Mouse (Mus musculus) urinary bladder, postnatal 10 days (tissue): Measurements from ENCODE around the gene Crip2.

Experiments
- DNase-seq: peaks from one replicate; pipeline ENCODE4 v3.0.0; 2022; ENCODE audit warnings: low spot score

Crip2 gene

DNA sequence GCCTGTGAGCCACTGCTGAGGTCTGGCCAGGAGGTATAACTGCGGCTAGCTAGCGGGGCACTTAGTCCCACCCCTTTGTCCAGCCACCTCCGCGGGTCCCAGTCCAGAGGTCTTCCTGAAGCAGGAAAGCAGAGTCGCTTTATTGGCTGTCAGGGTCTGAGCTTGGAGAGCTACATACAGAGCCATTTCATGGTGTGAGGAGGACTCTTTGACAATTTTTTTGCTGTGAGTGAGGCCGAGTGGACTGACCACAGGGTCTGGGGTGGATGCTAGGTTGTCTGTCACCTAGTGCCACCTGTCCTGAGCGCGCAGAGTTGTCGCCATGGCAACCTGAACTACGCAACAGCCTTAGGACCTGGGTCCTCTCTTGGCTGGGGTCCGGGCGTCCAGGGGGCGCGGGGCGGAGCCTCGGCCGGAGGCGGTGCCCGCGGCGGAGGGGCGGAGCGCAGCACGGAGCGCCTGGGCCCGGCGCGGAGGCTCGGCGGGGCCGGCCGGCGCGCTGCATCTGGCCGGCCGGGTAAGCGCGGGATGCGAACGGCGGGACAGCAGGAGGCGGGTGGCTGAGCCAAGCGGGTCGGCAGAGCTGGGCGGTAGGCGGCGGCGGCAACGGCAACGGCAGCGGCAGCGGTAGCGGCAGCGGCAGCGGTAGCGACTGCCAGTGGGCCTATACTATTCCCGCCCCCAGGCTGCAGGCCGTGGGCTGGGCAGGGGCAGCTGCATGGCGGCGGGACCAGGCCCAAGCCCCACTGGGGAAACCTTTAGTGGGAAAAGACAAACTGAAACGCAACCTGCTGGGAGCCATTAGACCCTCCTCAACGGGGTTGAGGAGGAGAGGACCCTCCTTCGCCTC is 45.6 kb downstream of the Crip2 start, which contains the start of gene Tmem121:
Gene Tmem121 (plus strand): TSS at position 489 of the 850 bp plus-strand sequence.
- DNase-seq = no peak

DNA sequence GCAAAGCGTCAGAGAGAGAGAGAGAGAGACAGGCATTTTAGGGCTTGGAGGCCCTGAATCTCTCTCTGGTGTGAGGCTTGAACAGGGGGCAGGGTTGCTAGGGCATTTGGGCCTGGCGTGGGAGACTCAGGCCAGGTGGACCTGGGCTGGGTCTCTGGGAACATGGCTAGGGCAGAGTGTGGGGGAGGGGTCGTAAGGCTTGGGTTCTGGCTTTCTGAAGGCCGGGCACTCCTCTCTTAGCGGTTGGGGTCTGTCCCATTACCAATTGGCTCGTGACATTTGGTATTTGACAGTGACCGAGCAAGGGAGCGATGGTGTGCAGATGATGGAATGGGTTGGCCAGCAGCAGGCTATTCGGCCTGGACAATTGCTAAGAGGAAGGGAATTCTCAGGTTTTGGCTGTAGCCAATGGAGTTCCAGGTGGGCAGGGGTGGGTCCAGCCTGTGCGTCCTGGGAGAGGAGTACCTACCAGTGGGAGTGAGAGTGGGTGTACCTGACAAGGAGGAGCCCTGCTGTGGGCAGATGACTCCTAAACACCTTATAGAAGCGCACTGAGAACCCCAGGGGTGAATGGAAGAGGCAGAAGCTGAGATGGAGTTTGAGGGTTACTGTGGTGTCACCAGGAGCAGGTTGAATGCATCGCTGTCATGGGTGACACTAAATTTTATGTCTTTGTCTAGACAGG is 46.4 kb downstream of the Crip2 start:
- no peak for DNase-seq

- no peak for DNase-seq
Observed at GRCm38 (mm10) chr12:113187011-113187375, 47.0 kb downstream of the Crip2 start.

- DNase-seq = no peak
Observed at GRCm38 (mm10) chr12:113187584-113188295, 47.7 kb downstream of the Crip2 start.

DNA sequence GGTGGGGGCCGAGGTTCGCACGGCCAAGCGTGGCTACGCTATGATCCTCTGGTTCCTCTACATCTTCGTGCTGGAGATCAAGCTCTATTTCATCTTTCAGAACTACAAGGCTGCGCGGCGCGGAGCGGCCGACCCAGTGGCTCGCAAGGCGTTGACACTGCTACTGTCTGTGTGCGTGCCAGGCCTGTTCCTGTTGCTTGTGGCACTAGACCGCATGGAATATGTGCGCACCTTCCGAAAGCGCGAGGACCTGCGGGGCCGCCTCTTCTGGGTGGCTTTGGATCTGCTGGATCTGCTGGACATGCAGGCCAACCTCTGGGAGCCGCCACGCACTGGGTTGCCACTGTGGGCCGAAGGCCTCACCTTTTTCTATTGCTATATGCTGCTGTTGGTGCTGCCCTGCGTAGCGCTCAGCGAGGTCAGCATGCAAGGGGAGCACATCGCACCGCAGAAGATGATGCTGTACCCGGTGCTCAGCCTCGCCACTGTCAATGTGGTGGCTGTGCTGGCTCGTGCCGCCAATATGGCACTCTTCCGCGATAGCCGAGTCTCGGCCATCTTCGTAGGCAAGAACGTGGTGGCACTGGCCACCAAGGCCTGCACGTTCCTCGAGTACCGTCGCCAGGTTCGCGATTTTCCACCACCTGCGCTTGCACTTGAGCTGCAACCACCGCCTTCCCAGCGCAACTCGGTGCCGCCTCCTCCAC is 48.5 kb downstream of the Crip2 start:
- no peak for DNase-seq

- DNase-seq = no peak
Observed at GRCm38 (mm10) chr12:113193423-113193822, 53.4 kb downstream of the Crip2 start.
